Mouse (Mus musculus) layer of hippocampus, postnatal 25 days (tissue): ENCODE measurements around the gene Chek1. TPM values are rescaled to one million over a fixed set of nuclear protein-coding genes. Genes with fewer than 3 reads are reported as not detected.

Experiments
- DNase-seq, 2 experiments: peaks; one replicate each; pipeline ENCODE4 v3.0.0; 2022; ENCODE audit warnings: mixed read lengths in 2 of 2, low spot score in 1 of 2; ENCODE audit errors: extremely low spot score in 1 of 2
- total RNA-seq, 2 experiments: library from RNA; stranded (reverse); gene quantifications; 2 replicates each; pipeline ENCODE4 v1.2.3; 2021

Gene Chek1
- total RNA-seq, result 1 to 10 TPM; 2.1 TPM

GRCm38 (mm10) chr9:36727034-36727755 lies at the start of gene Chek1:
Chek1 (minus strand) TSS chr9:36727065.
- DNase-seq, result no peak

DNA sequence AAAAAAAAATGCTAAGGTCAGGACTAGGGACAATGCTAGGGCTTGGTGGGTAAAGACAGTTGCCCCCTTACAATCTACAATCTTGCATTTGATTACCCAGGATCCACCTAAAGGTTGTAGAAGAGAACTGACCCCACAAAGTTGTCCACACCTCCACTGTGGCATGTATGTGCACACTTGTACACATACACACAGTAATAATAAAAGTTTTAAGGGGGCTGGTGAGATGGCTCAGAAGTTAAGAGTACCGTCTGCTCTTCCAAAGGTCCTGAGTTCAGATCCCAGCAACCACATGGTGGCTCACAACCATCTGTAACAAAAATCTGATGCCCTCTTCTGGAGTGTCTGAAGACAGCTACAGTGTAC lies 42.2 kb upstream of the Chek1 start:
- no peak for DNase-seq

DNA sequence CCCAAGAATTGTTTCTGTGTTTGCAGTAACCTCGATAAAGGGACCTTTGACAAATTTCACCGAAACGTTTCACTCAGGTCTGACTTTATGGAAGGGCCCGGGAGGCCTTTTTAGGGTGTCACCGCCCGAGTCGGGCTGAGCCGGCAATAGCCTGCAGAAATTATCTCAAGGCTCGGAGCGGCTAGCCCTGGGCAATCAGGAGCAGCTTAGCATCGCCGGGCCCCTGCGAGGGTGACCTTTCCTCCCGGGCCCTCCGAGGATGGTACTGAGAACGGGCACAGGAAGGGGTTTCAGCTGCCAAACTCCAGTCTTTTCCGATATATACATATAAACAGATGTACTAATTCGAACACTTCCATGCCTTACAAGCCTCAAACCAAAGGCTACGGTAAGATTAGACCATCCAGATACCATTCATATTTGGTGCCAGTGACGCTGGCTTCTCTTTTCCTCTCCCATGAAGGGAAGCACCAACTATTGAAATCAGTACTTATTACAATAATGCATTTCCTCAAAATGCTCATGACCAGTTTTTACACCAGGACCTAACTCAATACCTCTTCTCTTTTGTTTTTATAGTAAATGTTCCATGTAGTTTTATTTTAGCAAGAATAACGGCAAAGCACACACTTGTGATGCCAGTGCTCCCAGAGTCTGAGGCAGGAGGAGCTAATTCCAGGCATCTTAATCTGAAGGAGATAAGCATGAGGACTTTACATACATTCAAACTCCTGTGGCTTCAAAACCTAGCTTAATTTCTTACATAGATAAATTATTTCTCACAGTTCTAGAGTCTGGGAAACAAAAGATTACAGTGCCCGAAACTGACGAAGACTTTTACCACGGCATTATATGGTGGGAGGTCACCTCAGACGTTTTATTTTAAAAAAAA lies 41.5 kb upstream of the Chek1 start:
- DNase-seq, result peak; percentile 36 to 53

DNA sequence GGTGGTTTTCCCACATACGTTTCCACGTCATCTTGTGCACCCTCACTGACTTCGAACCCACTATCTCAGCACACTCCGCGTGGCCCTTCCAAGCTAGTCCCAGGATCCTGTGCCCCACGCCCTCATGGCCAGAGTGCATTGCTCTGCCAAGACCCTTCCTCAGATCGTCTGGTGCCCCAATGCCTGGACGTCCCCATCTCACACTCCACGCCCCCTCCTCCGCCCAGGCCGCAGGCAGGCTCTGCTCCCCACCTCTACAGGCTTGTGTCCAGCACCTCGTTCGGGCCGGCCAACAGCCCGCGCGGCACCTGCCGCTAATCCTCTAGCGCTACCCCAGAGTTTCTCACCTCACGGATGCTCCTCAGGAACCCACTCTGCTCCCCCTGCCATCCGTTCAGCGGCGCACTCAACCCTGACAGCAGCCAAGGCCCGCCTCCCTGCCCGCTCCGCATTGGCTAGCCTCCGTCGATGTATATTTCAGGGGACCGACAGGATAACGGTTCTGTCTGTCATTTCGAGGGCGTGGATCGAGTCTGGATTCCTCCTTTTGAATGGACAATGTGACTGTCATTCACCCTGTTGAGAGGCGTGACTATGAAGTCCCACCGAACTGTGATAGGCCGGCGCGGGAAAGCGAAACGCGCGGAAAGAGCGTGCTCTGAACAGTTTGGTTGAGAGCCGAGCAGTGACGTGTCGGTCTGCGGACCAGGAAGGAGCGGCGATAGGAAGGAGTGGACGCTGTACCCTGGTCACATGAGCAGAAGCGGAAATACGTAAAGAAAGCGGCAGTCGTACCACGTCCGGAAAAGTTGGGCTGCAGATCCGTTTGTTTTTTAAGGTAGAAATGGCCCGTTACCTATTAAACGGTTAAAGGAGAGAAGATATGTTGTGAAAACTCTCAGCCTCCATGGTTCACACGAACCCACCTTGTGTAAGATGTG lies 40.6 kb upstream of the Chek1 start, which contains the start of gene Stt3a:
Gene Stt3a, minus strand, starts transcription at position 477 of the 941 bp plus-strand sequence.
- peak; percentile 96 to 98 for DNase-seq

GRCm38 (mm10) chr9:36764378-36764777 lies 37.5 kb upstream of the Chek1 start:
- DNase-seq, result no peak

- DNase-seq, result peak; percentile 89 to 91
Measured at GRCm38 (mm10) chr9:36726131-36727033, 483 bp downstream of the Chek1 start.

- DNase-seq, result no peak
Measured at GRCm38 (mm10) chr9:36716624-36717023, 10.2 kb downstream of the Chek1 start.

- DNase-seq, result no peak
Measured at GRCm38 (mm10) chr9:36707304-36707703, 19.6 kb downstream of the Chek1 start.

- no peak for DNase-seq
Measured at GRCm38 (mm10) chr9:36705923-36706322, 20.9 kb downstream of the Chek1 start.

DNA sequence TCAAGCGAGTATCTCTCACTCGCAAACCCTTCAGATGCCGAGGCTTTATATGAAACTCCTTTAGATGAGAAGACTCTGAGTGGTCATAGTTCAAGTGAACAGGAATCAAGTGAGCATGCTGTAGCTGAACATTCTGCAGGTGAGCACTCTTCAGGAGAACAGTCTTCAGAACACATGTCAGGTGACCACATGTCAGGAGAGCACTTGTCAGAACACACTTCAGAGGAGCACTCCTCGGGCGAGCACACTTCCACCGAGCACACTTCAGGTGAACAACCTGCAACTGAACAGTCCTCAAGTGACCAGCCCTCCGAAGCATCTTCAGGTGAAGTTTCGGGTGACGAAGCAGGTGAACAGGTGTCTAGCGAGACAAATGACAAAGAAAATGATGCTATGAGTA lies 32.6 kb downstream of the Chek1 start:
- DNase-seq, result no peak

- DNase-seq, result no peak
Measured at GRCm38 (mm10) chr9:36692920-36693319, 33.9 kb downstream of the Chek1 start, which contains the start of gene Acrv1. Acrv1 (plus strand) TSS chr9:36693220.

- DNase-seq, result peak in 1 of 2 experiments; percentile 6
Measured at GRCm38 (mm10) chr9:36687329-36687728, 39.5 kb downstream of the Chek1 start.

- DNase-seq, result no peak
Measured at GRCm38 (mm10) chr9:36681424-36681823, 45.4 kb downstream of the Chek1 start.

Other genes starting within 250 kb of the Chek1 start
- gene Gm5615, start 185.1 kb downstream of the Chek1 start, total RNA-seq, result not detected
- gene Gm17689, start 144.4 kb downstream of the Chek1 start, total RNA-seq, result not detected
- not detected for gene A630095E13Rik, start 83.7 kb downstream of the Chek1 start, total RNA-seq
- not detected for gene Acrv1, start 33.8 kb downstream of the Chek1 start, total RNA-seq
- 10 to 100 TPM; 66.8 to 84.0 TPM for gene Stt3a, start 40.6 kb upstream of the Chek1 start, total RNA-seq
- gene Ei24, start 70.3 kb upstream of the Chek1 start, total RNA-seq, result 100 to 1,000 TPM; 101 to 104 TPM
- gene Fez1, start 94.8 kb upstream of the Chek1 start, total RNA-seq, result 100 to 1,000 TPM; 301 to 329 TPM